Mouse (Mus musculus) lung, postnatal 0 days (tissue): Measurements from ENCODE around the gene Tep1.

ENCODE experiments used
- CTCF ChIP-seq: IDR thresholded peaks from 2 replicates; pipeline ENCODE4 v1.5.1; 2016; ENCODE audit warnings: antibody characterized with exemption, mild to moderate bottlenecking
- EP300 ChIP-seq: IDR thresholded peaks from 2 replicates; pipeline ENCODE4 v1.6.1; 2016; ENCODE audit warnings: antibody characterized with exemption, mild to moderate bottlenecking, control low read depth

DNA sequence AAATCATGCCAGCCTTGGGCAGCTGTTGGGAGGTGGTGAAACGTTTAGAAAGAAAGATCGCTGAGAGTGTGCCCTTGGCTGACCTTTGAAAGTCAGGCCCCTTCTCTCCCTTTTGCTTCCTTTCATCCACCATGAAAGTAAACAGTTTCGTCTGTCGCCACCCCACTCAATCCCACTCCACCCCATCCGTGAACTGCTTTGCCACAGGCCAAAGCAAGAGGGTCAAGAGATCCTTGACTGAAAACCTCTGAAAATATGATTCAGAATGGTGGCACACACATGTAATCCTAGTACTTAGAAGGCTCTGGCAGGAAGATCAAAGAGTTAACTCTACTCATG, 414 bp upstream of the Tep1 start:
- TF ChIP-seq CTCF (no peak), EP300 (peak; percentile 42; the same call in 1 of the 2 replicates)
